28 mouse cellular contexts compared by ENCODE assay signal in the genomic region with DNA sequence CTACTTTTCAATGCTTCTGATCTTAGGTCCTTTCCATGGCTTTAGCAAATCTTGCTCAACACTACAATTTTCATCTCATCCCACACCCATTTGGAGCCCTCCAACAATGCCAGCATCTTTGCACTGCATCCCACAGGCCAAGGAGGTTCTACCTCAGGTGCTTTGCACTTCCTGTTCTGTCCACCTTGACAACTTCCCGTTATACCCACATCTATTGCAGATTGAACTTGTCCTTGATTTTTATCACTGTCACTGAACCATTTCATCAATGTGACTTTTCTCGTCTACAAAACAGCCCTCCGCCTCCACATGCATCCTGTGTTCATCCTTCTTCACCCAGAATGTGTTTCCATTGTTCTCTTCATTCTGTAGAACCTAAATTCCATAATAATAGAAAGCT.
DNase-seq lines count a peak whose midpoint lies in the region; ATAC-seq lines count a peak whose summit lies in the region.
"Had no signal": no experiment of that assay in that cellular context is flagged by ENCODE, and none has a peak within 500 bp of the region (broad histone marks: within the 10 kb centered on the region; RNA-seq: fewer than 3 reads in every experiment).

No protein-coding gene starts in this region.

- WGBS in embryonic facial prominence, embryonic 12.5 days = 89% methylated on average over 3 of the region's 3 CpGs
- 91% methylated on average over 3 of the region's 3 CpGs for WGBS in embryonic facial prominence, embryonic 10.5 days
- 91% methylated on average over 3 of the region's 3 CpGs for WGBS in midbrain, embryonic 15.5 days

- H3K4me1 ChIP-seq in embryonic facial prominence, embryonic 12.5 days = no peaks in the 10 kb centered on the region
- H3K4me1 ChIP-seq in embryonic facial prominence, embryonic 10.5 days = 0 out of 2 replicates have a peak, but pooled peaks cover 8% of the 10 kb centered on the region
- H3K4me1 ChIP-seq in midbrain, embryonic 15.5 days = no peaks in the 10 kb centered on the region
- H3K4me1 ChIP-seq: hindbrain, embryonic 10.5 days; hindbrain, embryonic 15.5 days; intestine, embryonic 15.5 days; liver, embryonic 12.5 days; midbrain, embryonic 10.5 days; neural tube, embryonic 13.5 days had no signal

- H3K27ac ChIP-seq in embryonic facial prominence, embryonic 12.5 days = peak overlapping the region; percentile 17; the same call in 1 of the 2 replicates
- no peak overlapping the region for H3K27ac ChIP-seq in embryonic facial prominence, embryonic 10.5 days (replicated peaks)
- no peak overlapping the region for H3K27ac ChIP-seq in midbrain, embryonic 15.5 days
- H3K27ac ChIP-seq: hindbrain, embryonic 10.5 days; hindbrain, embryonic 15.5 days; intestine, embryonic 15.5 days; layer of hippocampus, adult 2 months; liver, embryonic 12.5 days; midbrain, embryonic 10.5 days; neural tube, embryonic 13.5 days had no signal

- no peak overlapping the region for H3K4me2 ChIP-seq in embryonic facial prominence, embryonic 12.5 days (replicated peaks)
- no peak overlapping the region for H3K4me2 ChIP-seq in midbrain, embryonic 15.5 days
- H3K4me2 ChIP-seq: hindbrain, embryonic 15.5 days; intestine, embryonic 15.5 days; liver, embryonic 12.5 days; neural tube, embryonic 13.5 days had no signal

- H3K9ac ChIP-seq in embryonic facial prominence, embryonic 12.5 days = no peak overlapping the region
- H3K9ac ChIP-seq in midbrain, embryonic 15.5 days = no peak overlapping the region
- H3K9ac ChIP-seq: forebrain, postnatal 0 days; hindbrain, embryonic 15.5 days; intestine, embryonic 15.5 days; liver, embryonic 12.5 days; liver, postnatal 0 days; neural tube, embryonic 13.5 days had no signal

- H3K36me3 ChIP-seq in embryonic facial prominence, embryonic 12.5 days = no peaks in the 10 kb centered on the region
- no peaks in the 10 kb centered on the region for H3K36me3 ChIP-seq in embryonic facial prominence, embryonic 10.5 days (replicated peaks)
- no peaks in the 10 kb centered on the region for H3K36me3 ChIP-seq in midbrain, embryonic 15.5 days (replicated peaks)
- H3K36me3 ChIP-seq: hindbrain, embryonic 10.5 days; hindbrain, embryonic 15.5 days; intestine, embryonic 15.5 days; liver, embryonic 12.5 days; midbrain, embryonic 10.5 days; neural tube, embryonic 13.5 days had no signal

- no peak for ATAC-seq in embryonic facial prominence, embryonic 12.5 days (ENCODE audit: insufficient number of reproducible peaks, insufficient read depth, low FRiP score, low TSS enrichment)
- 0 out of 2 replicates have a peak, but pooled peaks have one; percentile 11 for ATAC-seq in megakaryocyte, adult 5-6 weeks (ENCODE audit: poor library complexity, severe bottlenecking)
- ATAC-seq in midbrain, embryonic 15.5 days (replicated peaks) = no peak
- ATAC-seq: forebrain, postnatal 0 days; intestine, embryonic 15.5 days; liver, embryonic 12.5 days; liver, postnatal 0 days had no signal

- H3K4me3 ChIP-seq in embryonic facial prominence, embryonic 12.5 days = no peak overlapping the region
- H3K4me3 ChIP-seq in embryonic facial prominence, embryonic 10.5 days = no peak overlapping the region
- H3K4me3 ChIP-seq in midbrain, embryonic 15.5 days = no peak overlapping the region
- H3K4me3 ChIP-seq: hindbrain, embryonic 10.5 days; hindbrain, embryonic 15.5 days; intestine, embryonic 15.5 days; layer of hippocampus, adult 2 months; liver, embryonic 12.5 days; midbrain, embryonic 10.5 days; myocyte; neural tube, embryonic 13.5 days had no signal

- DNase-seq in embryonic facial prominence, embryonic 10.5 days (ENCODE audit: low spot score) = no peak
- peak; percentile 13 for DNase-seq in thymus, postnatal 14 days
- no peak for DNase-seq in thymus, adult 18-20 months
- DNase-seq in embryo, embryonic 10.5 days (ENCODE audit: low spot score) = no peak
- no peak for DNase-seq in cerebellum, adult 18-20 months
- DNase-seq: adrenal gland, adult 2 months; adrenal gland, postnatal 36 days; cerebellum, adult 2 months; cerebellum, postnatal 14 days; forebrain, postnatal 0 days; heart, postnatal 14 days; kidney, adult 2 months; kidney, postnatal 36 days; left cerebral cortex, postnatal 4 days; liver, postnatal 0 days; lung, postnatal 10 days; right cerebral cortex, postnatal 4 days had no signal

- H3K9me3 ChIP-seq in embryonic facial prominence, embryonic 12.5 days = no peaks in the 10 kb centered on the region
- no peaks in the 10 kb centered on the region for H3K9me3 ChIP-seq in embryonic facial prominence, embryonic 10.5 days
- no peaks in the 10 kb centered on the region for H3K9me3 ChIP-seq in midbrain, embryonic 15.5 days
- H3K9me3 ChIP-seq: hindbrain, embryonic 10.5 days; hindbrain, embryonic 15.5 days; intestine, embryonic 15.5 days; liver, embryonic 12.5 days; midbrain, embryonic 10.5 days; neural tube, embryonic 13.5 days had no signal

- H3K27me3 ChIP-seq in embryonic facial prominence, embryonic 12.5 days = no peaks in the 10 kb centered on the region
- no peaks in the 10 kb centered on the region for H3K27me3 ChIP-seq in embryonic facial prominence, embryonic 10.5 days (replicated peaks; ENCODE audit: low read depth, poor library complexity, severe bottlenecking)
- H3K27me3 ChIP-seq in midbrain, embryonic 15.5 days (replicated peaks) = no peaks in the 10 kb centered on the region
- H3K27me3 ChIP-seq: hindbrain, embryonic 15.5 days; intestine, embryonic 15.5 days; liver, embryonic 12.5 days; neural tube, embryonic 13.5 days had no signal
